Mouse (Mus musculus): ENCODE results near the gene Aars.

DNA sequence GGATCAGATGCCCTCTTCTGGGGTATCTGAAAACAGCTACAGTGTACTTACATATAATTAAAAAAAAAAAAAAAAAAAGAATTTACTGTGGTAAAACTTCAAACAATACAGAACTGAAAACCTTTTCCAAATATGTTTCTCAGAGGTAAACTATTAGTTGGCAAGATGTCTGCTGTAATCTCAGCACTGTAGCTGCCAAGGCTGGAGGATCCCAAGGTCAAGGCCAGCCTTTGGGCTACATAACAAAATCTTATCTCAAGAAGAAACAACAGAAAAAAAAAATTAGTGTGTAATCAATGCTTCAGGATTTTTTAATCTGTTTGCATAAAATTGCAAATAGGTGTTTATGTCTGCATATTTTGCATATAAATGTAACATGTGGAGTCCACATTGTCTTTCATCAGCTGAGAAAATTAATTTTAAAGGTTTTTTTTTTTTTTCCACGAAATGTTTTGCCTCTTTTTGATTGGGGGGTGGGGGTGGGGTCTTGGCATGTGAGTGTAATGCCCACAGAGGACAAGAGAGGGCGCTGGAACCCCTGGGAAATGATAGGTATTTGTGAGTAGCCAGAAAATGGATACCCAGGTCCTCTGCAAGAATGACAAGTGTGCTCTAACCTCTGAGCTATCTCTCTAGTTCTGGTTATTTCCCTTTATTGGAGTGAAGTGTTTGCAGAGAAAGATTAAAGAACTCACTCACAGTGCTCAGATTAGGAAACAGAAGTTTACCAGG is 11.2 kb downstream of the Aars start:
- TF ChIP-seq CHD2 (IDR thresholded peaks at IDR 0.05; ENCODE audit: low read depth, low read length) (no peak), ZNF384 (IDR thresholded peaks at IDR 0.05; ENCODE audit: low read depth, low read length) (peak; percentile 48; the same call in 1 of the 2 replicates), HCFC1 (IDR thresholded peaks at IDR 0.05; ENCODE audit: borderline replicate concordance, insufficient read depth, low read length) (no peak), MAFK (IDR thresholded peaks at IDR 0.05; ENCODE audit: insufficient read depth, low read depth, low read length) (no peak)

All from ES-E14 (cell line).